Mouse (Mus musculus) liver, embryonic 14.5 days (tissue): ENCODE data around the gene Fip1l1.

Experiments
- CTCF ChIP-seq: IDR thresholded peaks from 2 replicates; pipeline ENCODE4 v1.5.1; 2016; ENCODE audit warnings: antibody characterized with exemption, low read depth, control low read depth
- EP300 ChIP-seq: IDR thresholded peaks from 2 replicates; pipeline ENCODE4 v1.6.1; 2016; ENCODE audit warnings: antibody characterized with exemption, low read depth

DNA sequence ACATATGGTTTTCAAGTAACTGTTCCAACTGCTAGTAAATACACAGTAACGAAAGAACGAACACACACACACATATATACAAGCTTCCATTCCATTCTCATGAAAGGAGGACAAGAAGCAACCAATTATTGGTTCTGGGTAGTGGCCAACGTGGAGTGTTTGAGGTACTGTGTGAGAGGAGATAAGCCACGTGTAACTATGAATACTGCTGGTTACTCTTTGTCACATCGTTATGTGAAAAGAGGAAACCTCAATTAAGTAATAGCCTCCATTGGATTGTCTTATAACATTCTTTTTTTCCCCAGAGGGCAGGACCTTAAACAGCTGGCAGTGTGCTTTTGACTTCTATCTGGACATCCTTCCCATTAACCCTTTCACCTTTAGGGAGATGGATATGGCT lies 8.2 kb upstream of the Fip1l1 start:
- TF ChIP-seq CTCF (no peak), EP300 (no peak)
